Mouse (Mus musculus) stomach, postnatal 0 days (tissue): ENCODE measurements around the gene Apbb1ip.

Experiments used
- CTCF ChIP-seq: IDR thresholded peaks from 2 replicates; pipeline ENCODE4 v1.5.1; 2016; ENCODE audit warnings: antibody characterized with exemption, low read depth, mild to moderate bottlenecking, moderate library complexity
- EP300 ChIP-seq: optimal IDR thresholded peaks from 2 replicates; pipeline ENCODE3; 2016; ENCODE audit warnings: antibody characterized with exemption

DNA sequence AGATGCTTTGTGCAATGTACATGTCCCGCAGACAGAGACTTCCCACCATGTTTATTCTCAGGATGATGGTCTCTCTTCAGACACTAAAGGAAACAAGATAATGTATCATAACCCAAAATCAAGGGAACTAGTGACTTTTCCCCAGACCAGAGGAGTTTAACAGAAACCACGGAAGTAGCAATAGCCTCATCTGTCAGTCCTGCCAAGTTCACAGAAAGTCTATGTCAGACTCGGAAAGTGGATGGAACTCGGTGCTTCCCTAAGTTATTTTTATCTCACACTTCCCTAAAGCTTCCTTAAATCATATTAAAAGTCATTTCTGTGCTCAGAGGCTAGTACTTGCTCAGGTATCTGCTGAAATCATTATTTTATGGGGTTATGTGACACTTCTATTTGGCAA lies 21.4 kb upstream of the Apbb1ip start:
- TF ChIP-seq CTCF, result no peak
- TF ChIP-seq EP300, result no peak
